Mouse (Mus musculus) liver, embryonic 16.5 days (tissue): Measurements from ENCODE around the gene Klkb1. TPM values are rescaled to one million over a fixed set of nuclear protein-coding genes. Genes with fewer than 3 reads are reported as not detected.

ENCODE experiments used
- ATAC-seq: fragments of 200-750 bp; cut with Nextera tagmentation; 2 replicates; pipeline ENCODE4 v1.8.0; 2017; ENCODE audit warnings: low read depth, mild to moderate bottlenecking, moderate number of reproducible peaks, moderate library complexity
- H3K27ac ChIP-seq: fragments of 300-500 bp; sonication (generic); 2 replicates; pipeline ENCODE4 v1.5.1; 2014; ENCODE audit warnings: mild to moderate bottlenecking, low read length
- H3K27me3 ChIP-seq: fragments of 300-500 bp; sonication (generic); 2 replicates; pipeline ENCODE4 v1.6.1; 2014; ENCODE audit warnings: low read depth, low read length, mixed read lengths; ENCODE audit not compliant: control insufficient read depth, insufficient read depth
- H3K36me3 ChIP-seq: fragments of 300-500 bp; sonication (generic); 2 replicates; pipeline ENCODE4 v1.6.1; 2014; ENCODE audit warnings: mild to moderate bottlenecking; ENCODE audit not compliant: control insufficient read depth, insufficient read depth
- H3K4me1 ChIP-seq: fragments of 300-500 bp; sonication (generic); 2 replicates; pipeline ENCODE4 v1.6.1; 2014; ENCODE audit warnings: low read depth, low read length, mixed read lengths; ENCODE audit not compliant: control insufficient read depth
- H3K4me2 ChIP-seq: fragments of 300-500 bp; sonication (generic); 2 replicates; pipeline ENCODE4 v1.6.1; 2014; ENCODE audit warnings: low read depth, low read length, mixed read lengths
- H3K4me3 ChIP-seq: fragments of 300-500 bp; sonication (generic); 2 replicates; pipeline ENCODE4 v1.5.1; 2014; ENCODE audit warnings: low read depth, mild to moderate bottlenecking, low read length
- H3K9ac ChIP-seq: fragments of 300-500 bp; sonication (generic); 2 replicates; pipeline ENCODE4 v1.6.1; 2014; ENCODE audit warnings: low read depth, low read length
- H3K9me3 ChIP-seq: fragments of 300-500 bp; sonication (generic); replicated peaks from 2 replicates; pipeline ENCODE4 v1.6.1; 2016; ENCODE audit warnings: low read length; ENCODE audit not compliant: control insufficient read depth
- WGBS: fragments of 180-500 bp; shearing (Covaris S2); extraction: QIAGEN DNeasy Blood & Tissue Kit; methylation state at CpG from one replicate; pipeline ENCODE4 v1.1.7; 2014; ENCODE audit not compliant: insufficient replicate concordance; 5-methylcytosine and 5-hydroxymethylcytosine counted together
- polyA plus RNA-seq: library from polyadenylated mRNA; unstranded; fragments of >200 nt; fragmentation: Nextera tagmentation; extraction: Ambion mirVana; gene quantifications from 2 replicates; pipeline ENCODE4 v1.2.1, GENCODE M21; 2015

The Klkb1 gene
- polyA plus RNA-seq, 1 experiment from 2014 or later, result 18.1 TPM

DNA sequence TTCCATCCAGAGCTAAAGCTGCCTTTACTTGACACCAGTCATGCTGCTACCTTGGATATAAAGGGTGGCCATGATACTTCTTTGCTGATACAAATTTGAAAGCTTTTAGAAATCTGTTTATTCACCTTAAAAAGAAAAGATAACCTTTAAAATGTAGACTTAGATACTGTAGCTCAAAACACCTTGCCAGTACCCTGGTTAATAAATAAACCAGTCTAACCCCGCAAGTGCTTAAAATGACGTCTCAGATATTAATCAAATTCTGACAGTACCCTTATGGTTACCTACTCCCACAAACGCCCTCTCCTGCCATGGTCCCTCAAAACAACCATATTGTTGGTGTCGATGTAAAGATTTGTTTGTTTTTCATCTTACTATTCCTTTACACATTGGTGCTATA, 29.5 kb upstream of the Klkb1 start:
- Histone ChIP-seq H3K27me3 (no peaks in the 10 kb centered on the region), H3K9me3 (no peaks in the 10 kb centered on the region), H3K4me1 (no peaks in the 10 kb centered on the region), H3K4me2 (no peak overlapping the region), H3K4me3 (no peak overlapping the region), H3K9ac (no peak overlapping the region), H3K27ac (no peak overlapping the region), H3K36me3 (no peaks in the 10 kb centered on the region)
- no peak for ATAC-seq
- 65% methylated on average over 4 of the region's 4 CpGs for WGBS

DNA sequence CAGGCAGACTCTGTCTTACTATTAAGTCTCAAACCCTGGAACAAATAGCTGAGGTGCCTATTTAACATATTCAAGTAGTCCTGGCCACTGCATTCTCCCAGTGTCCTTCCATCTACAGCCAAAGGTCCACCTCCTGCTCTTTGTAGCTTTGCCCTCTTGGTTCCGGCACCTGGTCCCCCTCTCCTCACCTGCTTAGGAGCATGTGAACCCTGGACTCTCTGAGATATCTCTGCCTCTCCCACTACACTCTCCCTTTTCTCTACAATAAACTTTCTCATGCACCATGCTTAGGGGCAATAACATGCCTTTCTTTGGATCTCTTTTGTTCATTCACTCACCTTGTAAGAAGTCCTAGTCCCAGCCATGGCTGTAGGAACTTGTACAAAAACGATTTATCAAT, 26.7 kb upstream of the Klkb1 start:
- 57% methylated on average over 2 of the region's 2 CpGs for WGBS
- Histone ChIP-seq H3K27ac (no peak overlapping the region), H3K4me3 (no peak overlapping the region), H3K27me3 (no peaks in the 10 kb centered on the region), H3K4me2 (no peak overlapping the region), H3K4me1 (no peaks in the 10 kb centered on the region), H3K36me3 (no peaks in the 10 kb centered on the region), H3K9ac (no peak overlapping the region), H3K9me3 (no peaks in the 10 kb centered on the region)
- ATAC-seq, result no peak

DNA sequence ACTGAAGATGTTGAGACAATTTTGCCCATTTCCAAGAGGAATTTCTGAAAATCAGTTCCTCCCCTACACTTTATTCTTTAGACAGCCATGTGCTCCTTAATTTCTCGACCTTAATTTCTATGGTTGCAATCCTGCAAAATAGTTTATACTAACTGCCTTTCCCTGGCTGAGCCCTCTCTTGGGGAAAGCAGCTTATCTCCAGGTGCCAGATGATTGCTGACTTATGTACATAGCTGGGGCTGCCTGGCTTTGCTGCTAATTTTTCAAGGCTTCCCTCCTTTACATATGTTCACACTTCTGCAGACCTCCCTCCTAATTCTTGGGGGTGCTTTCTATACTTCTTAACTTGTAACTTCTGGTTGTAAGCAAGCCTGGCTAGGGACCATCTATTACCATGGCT, 26.3 kb upstream of the Klkb1 start:
- no peaks in the 10 kb centered on the region for H3K9me3 ChIP-seq
- H3K4me3 ChIP-seq, result no peak overlapping the region
- H3K36me3 ChIP-seq, result no peaks in the 10 kb centered on the region
- H3K4me2 ChIP-seq, result no peak overlapping the region
- no peak for ATAC-seq
- no peak overlapping the region for H3K9ac ChIP-seq
- no peak overlapping the region for H3K27ac ChIP-seq
- H3K4me1 ChIP-seq, result no peaks in the 10 kb centered on the region
- no peaks in the 10 kb centered on the region for H3K27me3 ChIP-seq
- WGBS, result 34% methylated on average over 1 of the region's 1 CpGs

DNA sequence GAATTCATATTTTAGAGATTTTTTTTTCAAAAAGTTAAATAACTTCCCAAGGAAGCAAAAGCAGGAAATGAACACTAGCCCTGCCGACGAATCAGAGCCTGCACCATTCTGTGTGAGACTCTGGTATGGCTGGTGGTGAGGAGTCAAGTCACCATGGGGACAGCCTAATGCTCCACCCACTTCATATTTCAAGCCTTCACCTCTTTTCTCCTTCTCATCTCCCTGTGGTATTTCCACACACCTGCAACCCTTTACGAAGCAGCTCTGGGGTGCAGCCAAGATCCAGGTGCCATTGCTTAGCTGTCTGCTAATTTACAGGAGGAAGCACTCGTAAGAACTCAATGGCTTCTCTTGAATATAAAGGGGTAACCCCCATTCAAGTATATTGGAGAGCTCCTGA, 16.3 kb upstream of the Klkb1 start:
- Histone ChIP-seq H3K9me3 (no peaks in the 10 kb centered on the region), H3K4me2 (no peak overlapping the region), H3K27me3 (no peaks in the 10 kb centered on the region), H3K4me1 (no peaks in the 10 kb centered on the region), H3K4me3 (no peak overlapping the region), H3K27ac (no peak overlapping the region), H3K36me3 (no peaks in the 10 kb centered on the region), H3K9ac (no peak overlapping the region)
- ATAC-seq, result no peak
- WGBS, result 60% methylated on average over 4 of the region's 4 CpGs

DNA sequence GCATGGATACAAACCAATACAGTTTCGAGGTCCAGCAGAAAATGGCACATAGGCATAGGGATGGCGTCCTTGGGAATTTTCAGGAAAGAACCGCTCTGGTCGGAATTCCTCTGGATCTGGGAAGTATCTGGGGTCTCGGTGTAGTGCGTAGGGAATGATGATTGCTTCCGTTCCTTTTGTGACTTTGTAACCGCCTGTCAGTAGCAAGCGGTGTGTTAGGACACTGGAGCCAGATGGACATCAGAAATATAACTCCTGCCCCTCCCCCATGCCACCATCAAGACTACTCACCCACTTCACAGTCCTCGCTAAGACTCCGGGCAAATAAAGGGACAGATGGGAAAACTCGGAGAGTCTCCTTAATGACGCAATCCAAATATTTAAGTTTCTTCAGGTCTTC, 13.7 kb upstream of the Klkb1 start, which contains the start of gene Gm45753:
Gene Gm45753, minus strand, starts transcription at position 101 of the 400 bp plus-strand sequence.
- no peak within 1 kb of the TSS for H3K4me2 ChIP-seq
- H3K27ac ChIP-seq, result no peak within 1 kb of the TSS
- no peaks in the 10 kb centered on the region for H3K4me1 ChIP-seq
- no peaks in the 10 kb centered on the region for H3K9me3 ChIP-seq
- no peak for ATAC-seq
- H3K4me3 ChIP-seq, result no peak within 1 kb of the TSS
- 74% methylated on average over 13 of the region's 13 CpGs for WGBS
- no peaks in the 10 kb centered on the region for H3K36me3 ChIP-seq
- no peaks in the 10 kb centered on the region for H3K27me3 ChIP-seq
- H3K9ac ChIP-seq, result no peak within 1 kb of the TSS

DNA sequence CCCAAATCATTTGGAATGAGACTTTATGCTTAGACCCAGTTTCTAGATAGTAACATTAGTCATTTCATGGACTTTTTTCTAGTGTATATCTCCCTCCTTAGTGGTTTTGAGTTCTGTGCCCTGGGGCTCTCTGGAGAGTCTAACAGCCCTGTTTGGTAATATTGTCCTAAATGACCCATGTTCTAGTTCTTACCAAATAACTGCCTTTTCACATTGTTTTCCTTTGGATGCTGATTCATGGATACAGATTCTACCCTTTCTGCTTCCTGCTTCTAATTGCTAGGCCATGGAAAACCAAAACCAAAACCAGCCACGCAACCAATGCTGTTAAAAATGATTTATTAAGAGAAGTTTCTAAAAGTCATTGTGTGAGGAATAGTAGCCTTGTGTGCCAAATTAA, 10.8 kb upstream of the Klkb1 start:
- WGBS, result 65% methylated on average over 1 of the region's 1 CpGs

DNA sequence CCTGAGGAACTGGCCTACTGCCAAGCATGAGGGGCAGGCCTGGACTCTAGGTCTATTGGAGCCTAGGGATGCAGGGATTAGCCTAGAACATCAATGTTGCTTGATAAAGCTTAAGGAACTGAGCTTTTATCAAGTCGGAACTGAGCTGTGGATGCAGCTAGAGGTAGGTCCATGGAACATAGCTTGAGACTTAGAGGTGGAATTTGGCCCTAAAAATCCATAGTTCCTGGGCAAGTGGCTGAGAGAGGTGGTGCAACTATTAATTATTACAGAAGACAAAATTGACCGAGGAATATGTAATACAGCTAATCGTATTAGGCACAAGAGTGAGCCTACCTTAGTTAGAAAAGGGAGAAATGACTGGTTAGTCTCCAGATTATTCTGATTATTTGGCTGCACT, 9.7 kb upstream of the Klkb1 start:
- 62% methylated on average over 3 of the region's 3 CpGs for WGBS
- ATAC-seq, result no peak
- H3K27me3 ChIP-seq, result no peaks in the 10 kb centered on the region
- no peak overlapping the region for H3K27ac ChIP-seq
- no peaks in the 10 kb centered on the region for H3K9me3 ChIP-seq
- no peak overlapping the region for H3K4me3 ChIP-seq
- no peak overlapping the region for H3K9ac ChIP-seq
- H3K36me3 ChIP-seq, result no peaks in the 10 kb centered on the region
- no peaks in the 10 kb centered on the region for H3K4me1 ChIP-seq
- H3K4me2 ChIP-seq, result no peak overlapping the region

More for the DNA sequence above, 10.8 kb upstream of the Klkb1 start:
- Histone ChIP-seq H3K27ac (no peak overlapping the region), H3K4me2 (no peak overlapping the region), H3K9me3 (no peaks in the 10 kb centered on the region), H3K27me3 (no peaks in the 10 kb centered on the region), H3K9ac (no peak overlapping the region), H3K4me3 (no peak overlapping the region), H3K4me1 (no peaks in the 10 kb centered on the region), H3K36me3 (no peaks in the 10 kb centered on the region)
- ATAC-seq, result no peak

DNA sequence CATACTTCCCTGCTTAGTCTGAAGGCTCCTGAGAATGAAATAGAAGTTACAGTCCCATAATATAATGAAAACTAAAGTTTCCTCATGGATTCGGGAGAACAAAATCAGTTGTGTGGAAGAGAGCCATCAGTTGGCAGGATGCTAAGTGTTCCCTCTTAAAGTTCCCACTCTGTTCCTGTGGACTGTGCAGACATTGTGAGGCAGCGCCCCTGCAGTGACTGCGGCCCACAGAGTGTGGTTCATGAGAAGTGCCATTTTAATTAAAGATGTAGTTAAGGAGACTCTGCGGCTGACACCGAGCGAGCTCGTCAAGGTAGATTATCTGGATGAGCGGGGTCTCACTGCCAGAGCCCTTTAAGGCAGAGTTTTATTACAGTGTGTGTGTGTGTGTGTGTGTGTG, 7.7 kb upstream of the Klkb1 start:
- H3K9me3 ChIP-seq, result no peaks in the 10 kb centered on the region
- H3K4me3 ChIP-seq, result no peak overlapping the region
- H3K27me3 ChIP-seq, result no peaks in the 10 kb centered on the region
- ATAC-seq, result no peak
- no peaks in the 10 kb centered on the region for H3K36me3 ChIP-seq
- no peak overlapping the region for H3K9ac ChIP-seq
- WGBS, result 74% methylated on average over 8 of the region's 8 CpGs
- H3K4me1 ChIP-seq, result no peaks in the 10 kb centered on the region
- H3K4me2 ChIP-seq, result no peak overlapping the region
- no peak overlapping the region for H3K27ac ChIP-seq

DNA sequence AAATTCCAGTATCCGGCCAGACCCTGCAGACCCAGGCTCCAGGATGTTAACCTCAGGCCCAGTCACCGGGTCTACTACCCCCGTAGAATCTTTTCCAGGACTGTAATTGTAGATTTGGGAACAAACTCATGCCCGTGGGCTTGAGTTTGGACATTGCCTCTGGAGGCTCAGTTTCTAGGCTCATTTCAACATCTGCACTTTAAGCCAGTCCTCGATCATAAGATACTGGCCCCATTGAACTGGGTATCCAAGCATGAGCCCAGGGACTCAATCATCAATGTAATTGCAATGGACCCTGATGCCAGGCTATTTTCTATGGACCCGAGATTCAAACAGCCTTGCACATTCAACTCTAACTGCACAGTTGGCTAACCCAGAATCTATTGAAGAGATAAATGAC, 617 bp upstream of the Klkb1 start:
- H3K36me3 ChIP-seq, result no peaks in the 10 kb centered on the region
- H3K9me3 ChIP-seq, result no peaks in the 10 kb centered on the region
- 57% methylated on average over 6 of the region's 6 CpGs for WGBS
- H3K27me3 ChIP-seq, result no peaks in the 10 kb centered on the region
- no peak overlapping the region for H3K4me3 ChIP-seq
- H3K4me2 ChIP-seq, result no peak overlapping the region
- H3K9ac ChIP-seq, result no peak overlapping the region
- H3K4me1 ChIP-seq, result no peaks in the 10 kb centered on the region; the same call in none of the 2 replicates
- no peak overlapping the region for H3K27ac ChIP-seq
- no peak for ATAC-seq

DNA sequence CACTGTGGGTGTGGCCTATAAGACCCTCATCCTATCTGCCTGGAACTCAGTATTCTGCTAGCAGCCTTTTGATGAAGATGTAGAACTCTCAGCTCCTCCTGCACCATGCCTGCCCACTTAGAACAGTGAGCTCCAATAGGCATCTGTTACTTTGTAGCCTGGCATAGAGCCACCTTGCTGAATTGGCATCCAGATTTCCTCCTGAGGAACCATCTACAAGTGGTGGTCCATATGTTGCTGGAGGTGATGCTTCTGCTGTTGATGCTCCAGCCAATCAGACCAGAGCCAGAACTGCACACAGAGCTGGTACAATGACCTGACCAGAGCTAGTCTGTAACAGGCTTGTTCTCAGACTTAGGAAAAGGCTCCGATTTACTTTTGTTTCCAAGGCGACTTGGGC, 2.9 kb downstream of the Klkb1 start:
- no peak overlapping the region for H3K27ac ChIP-seq
- no peak for ATAC-seq
- no peak overlapping the region for H3K9ac ChIP-seq

More for the DNA sequence above, 2.9 kb downstream of the Klkb1 start:
- no peaks in the 10 kb centered on the region for H3K36me3 ChIP-seq
- H3K27me3 ChIP-seq, result no peaks in the 10 kb centered on the region
- no peaks in the 10 kb centered on the region for H3K9me3 ChIP-seq
- H3K4me3 ChIP-seq, result no peak overlapping the region
- 73% methylated on average over 2 of the region's 2 CpGs for WGBS
- no peak overlapping the region for H3K4me2 ChIP-seq
- no peaks in the 10 kb centered on the region; the same call in none of the 2 replicates for H3K4me1 ChIP-seq
